Mouse (Mus musculus) heart, postnatal 36 days (tissue): ENCODE measurements around the gene Atg16l1. TPM values are rescaled to one million over a fixed set of nuclear protein-coding genes. Genes with fewer than 3 reads are reported as not detected.
A peak's percentile ranks its signal among the peaks of the same experiment; 100 is the strongest.
"Not testable (repeated sequence)": the region's sequence is repeated elsewhere in the genome, so short reads cannot be mapped to it uniquely, and the experiment has no call there.

Source experiments
- DNase-seq, 2 experiments: peaks; one replicate each; pipeline ENCODE4 v3.0.0; 2021 to 2022
- intact Hi-C: fragments of 180-260 bp; cut with DNase I; formaldehyde crosslinking; loops from one replicate; pipeline ENCODE4 v1.15.1; 2025
- total RNA-seq, 2 experiments: library from RNA; stranded (reverse); gene quantifications; 2 replicates each; pipeline ENCODE4 v1.2.3; 2021

The Atg16l1 gene
- total RNA-seq, 2 experiments from 2014 or later, result 27.4 to 29.7 TPM

DNA sequence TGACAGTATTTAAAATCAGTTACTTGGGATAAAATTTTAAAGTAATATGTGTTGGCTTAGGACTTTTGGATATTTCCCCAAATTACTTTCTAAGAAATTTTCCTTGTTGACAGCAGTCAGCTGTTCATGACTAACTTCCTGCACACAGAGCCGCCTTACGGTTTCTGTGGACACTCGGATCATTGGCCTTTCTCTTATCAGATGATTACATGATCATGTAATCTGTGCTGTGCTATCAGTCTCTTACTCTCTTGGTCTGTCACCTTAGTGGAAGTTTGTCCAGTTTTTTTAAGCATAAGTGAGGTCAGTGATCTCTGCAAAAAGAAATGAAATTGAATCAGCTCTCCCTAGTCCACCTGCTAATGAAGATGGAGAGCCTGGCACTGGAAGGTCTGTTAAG lies 16.1 kb downstream of the Atg16l1 start:
- intact Hi-C loops, result loop anchor here (2.0 kb wide), 1 partner anchor 151 kb away; no protein-coding TSS in a partner anchor
- DNase-seq, result no peak

DNA sequence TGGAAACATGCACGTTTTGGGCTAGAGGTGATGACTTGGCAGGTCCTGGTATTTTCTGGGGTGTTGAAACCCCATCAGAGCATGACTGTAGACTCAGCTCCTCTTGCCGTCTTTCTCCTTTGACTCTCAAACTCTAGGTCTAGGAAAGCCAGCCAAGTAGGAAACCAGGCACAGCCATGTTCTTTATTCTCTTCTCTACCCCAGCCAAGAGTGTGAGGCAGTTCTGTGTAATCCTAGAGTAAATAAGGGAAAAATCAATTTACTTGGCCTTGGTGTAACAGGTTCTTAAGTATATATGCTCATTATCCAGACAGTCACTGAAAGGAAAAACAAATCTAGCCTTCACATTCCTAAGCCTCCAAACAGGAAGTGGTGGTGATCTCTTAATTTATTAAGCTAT lies 17.7 kb downstream of the Atg16l1 start:
- intact Hi-C loops, result loop anchor here (2.0 kb wide), 1 partner anchor 149 kb away; no protein-coding TSS in a partner anchor
- DNase-seq, result no peak

DNA sequence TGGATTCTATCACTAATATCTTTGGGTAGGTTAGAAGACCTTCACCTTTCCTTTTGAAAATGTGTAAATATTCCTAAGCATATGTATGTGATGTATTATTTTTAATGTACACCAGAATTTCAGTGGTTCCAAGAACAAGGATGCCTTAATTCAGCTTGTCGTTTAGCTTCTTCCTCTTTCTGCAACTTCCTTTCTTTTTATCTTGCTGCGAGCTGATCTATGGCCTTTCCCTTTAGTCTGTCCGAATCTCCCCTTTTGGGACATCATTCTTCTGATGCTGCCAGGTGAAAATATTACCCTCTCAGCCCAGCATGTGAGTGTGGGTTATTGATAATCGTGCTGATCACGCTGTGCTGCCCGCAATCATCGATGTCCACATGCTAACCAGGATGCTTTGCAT lies 19.2 kb downstream of the Atg16l1 start:
- DNase-seq, result no peak
- intact Hi-C loops, result no loop called here

DNA sequence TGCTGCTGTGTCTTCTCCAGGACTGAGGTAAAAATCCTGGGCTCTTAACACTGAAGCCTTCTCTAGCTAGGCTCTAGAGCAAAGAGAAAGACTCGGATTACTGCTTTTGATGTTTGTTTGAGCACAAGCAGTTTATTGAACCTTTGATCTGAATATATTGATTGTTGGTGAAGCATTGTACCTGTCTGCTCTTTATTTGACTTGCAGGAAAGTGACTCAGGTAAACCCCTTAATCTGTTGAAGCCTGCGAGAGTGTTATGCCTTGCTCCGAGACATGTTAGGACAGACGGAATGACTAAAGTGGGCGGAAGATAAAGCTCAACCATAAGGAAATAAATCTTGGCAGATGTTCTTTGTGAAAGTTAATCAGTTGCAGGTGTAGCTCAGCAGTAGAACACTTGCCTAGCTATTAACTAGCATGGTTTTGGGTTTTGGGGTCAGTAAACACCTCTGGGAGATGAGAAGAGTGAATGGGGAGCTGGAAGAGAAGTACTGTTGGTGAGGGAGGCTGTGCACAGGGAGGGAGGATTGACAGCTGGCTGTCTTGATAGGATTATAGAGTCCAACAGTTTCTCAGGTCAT lies 23.6 kb downstream of the Atg16l1 start:
- DNase-seq, result no peak
- intact Hi-C loops, result no loop called here

DNA sequence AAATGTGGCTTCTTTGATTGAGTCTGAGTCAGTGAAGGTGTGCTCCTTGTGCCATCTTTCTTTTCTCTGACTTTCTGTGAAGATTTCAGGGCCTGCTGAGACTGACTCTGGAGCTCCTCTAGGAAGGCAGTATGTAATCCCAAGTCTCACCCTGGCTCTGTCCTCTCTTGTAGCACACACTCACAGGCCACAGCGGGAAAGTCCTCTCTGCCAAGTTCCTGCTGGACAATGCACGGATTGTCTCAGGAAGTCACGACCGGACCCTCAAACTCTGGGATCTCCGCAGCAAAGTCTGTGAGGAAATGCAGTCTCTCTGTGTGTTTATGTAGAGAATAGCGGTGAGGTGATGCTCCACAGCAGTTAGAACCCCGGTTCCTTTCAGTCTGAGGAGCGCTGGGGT lies 30.0 kb downstream of the Atg16l1 start:
- DNase-seq, result peak in 1 of 2 experiments; percentile 9
- intact Hi-C loops, result loop anchor here (5.0 kb wide), 2 partner anchors 62 to 137 kb away; no protein-coding TSS in a partner anchor

DNA sequence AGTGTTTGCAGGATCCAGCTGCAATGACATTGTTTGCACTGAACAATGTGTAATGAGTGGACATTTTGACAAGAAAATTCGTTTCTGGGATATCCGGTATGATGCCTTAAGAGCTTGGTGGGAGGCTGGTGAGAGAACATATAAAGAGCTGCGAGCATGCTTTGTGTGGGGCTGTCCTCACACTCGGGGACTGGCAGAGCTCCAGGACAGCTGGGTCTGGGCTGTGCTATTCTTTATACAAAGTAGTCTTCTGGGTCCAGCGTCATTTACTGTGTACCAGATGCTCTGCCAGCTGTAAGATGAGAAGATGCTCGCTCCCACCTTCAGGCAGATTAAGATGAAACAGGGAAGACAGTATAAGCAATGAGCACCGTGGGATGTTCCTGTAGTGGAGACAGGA lies 30.6 kb downstream of the Atg16l1 start:
- intact Hi-C loops, result loop anchor here (5.0 kb wide), 2 partner anchors 61 to 136 kb away; no protein-coding TSS in a partner anchor
- DNase-seq, result peak in 1 of 2 experiments; percentile 28

DNA sequence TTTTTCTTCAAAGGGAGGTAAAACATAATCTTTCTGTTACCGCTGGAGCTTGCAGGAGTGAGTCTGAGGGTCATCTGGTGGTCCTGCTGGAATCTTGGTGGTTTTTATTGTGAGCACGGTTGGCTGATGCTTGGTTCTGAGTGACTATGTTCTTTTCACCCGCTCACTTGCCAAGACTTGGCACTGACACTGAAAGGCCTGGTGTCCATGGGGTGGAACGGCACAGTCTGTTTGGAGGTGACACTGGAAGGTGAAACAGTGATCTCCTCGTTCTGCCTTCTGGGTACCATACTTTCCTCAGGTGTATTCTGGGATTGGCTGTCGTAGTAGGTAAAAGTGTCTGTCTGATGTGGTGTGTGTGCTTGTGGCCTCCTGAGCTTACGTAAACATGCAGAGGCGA lies 34.0 kb downstream of the Atg16l1 start:
- DNase-seq, result no peak
- intact Hi-C loops, result loop anchor here (5.0 kb wide), 2 partner anchors 58 to 133 kb away; no protein-coding TSS in a partner anchor

DNA sequence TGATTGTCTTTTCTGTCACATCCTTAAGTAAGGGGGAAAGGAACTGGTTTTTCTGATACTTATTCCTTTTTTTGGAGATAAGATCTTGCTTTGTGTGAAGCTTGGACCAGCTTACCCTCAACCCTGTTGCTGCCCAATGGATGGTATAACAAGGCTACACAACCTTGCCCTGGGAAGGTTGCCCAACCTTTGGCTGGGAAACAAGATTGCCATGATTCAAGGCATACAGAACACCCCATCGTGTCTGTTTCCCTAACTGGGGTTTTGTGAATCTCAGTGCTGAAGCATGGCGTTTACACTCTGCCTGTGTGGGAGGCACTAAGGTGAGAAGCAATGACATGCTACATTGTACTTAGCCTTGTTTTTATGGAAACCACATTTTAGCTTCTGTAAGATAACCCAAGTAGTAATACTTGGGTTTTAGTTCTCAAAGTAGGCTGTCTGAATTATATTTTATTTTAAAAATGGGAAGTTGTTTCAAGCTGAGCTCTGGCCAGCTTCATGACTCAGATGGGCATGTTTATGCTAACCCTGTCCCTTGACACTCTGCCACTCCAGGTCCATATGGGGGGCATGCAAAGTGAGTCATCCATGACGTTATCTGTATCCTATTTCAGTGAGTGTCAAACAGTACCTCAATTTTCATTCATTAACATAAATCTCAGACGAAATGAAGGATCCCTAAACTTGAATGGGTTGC lies 36.9 kb downstream of the Atg16l1 start:
- no peak for DNase-seq
- intact Hi-C loops, result no loop called here

DNA sequence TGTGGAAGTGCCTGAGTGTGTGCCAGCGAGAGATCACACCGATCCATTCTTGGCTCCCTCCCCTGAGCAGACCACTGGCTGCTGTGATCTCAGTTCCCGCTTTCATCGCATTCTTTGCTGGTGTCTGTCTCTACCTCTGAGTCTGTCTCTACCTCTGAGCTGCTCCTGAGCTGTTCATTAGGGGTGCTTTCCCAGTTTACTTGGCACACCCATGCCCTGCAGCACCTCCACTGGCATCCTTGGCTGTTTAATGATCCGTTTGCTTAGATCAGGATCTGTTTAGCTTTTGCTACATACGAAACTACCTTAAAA lies 37.4 kb downstream of the Atg16l1 start:
- DNase-seq, result no peak
- intact Hi-C loops, result no loop called here

DNA sequence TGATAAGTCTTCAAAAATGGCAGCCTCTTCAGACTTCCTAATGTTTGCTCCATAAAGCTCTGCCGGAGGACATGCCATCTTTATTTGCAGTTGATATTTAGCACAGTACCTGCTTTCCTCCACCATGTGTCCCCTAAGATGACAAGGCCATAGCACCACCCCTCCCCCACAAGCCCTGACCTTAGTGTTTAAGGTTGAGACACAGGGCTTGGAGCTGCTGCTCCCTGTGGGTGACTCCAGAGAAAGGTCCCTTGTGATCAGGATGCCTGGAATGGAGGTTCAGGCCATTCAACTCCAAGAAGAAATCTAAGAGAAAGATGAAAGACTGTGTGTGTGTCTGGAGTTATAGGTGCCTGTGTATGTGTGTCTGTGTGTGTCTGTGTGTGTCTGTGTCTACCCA lies 42.0 kb downstream of the Atg16l1 start:
- intact Hi-C loops, result no loop called here
- DNase-seq, result no peak

DNA sequence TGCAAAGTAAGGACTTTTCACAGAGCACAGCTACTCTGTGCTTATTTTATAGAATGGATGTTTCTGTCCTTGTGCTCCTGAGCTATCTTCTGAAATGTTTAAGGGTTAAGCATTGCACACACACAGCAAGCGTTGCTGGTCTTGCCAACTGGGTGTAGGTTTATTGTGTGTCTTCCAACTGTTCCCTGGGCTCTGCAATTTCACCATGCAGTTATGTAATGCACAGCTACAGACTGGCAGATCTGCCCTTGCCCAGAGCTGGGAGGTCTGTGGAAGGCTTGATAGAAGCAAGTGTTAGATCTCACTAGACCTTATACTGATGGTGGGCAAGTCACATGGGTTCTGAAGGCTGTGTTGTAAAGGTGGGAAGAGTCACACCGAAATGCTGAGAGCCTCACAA lies 42.6 kb downstream of the Atg16l1 start:
- DNase-seq, result no peak
- intact Hi-C loops, result no loop called here

DNA sequence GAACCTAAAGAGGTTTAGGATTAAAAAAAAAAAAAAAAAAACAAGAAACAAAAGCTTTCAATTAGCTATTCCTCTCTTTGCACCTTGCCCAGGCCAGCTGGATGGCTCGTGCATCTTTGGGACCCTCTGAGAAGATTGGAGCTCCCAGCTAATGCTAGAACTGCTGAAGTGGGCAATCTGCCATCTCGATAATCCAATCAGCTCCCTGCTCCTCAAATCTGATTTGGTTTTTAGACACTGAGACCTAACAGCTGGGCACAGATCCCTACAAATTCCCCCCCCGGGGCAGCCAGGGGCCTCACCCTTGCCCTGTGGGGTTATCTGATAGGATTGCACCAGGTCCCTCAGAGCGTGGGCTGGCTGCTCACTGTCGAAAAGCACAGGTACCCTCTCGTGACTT lies 47.9 kb downstream of the Atg16l1 start, which contains the start of gene Sag:
TSS of gene Sag (plus strand) at position 105 of the 400 bp plus-strand sequence.
- DNase-seq, result no peak
- intact Hi-C loops, result no loop called here

DNA sequence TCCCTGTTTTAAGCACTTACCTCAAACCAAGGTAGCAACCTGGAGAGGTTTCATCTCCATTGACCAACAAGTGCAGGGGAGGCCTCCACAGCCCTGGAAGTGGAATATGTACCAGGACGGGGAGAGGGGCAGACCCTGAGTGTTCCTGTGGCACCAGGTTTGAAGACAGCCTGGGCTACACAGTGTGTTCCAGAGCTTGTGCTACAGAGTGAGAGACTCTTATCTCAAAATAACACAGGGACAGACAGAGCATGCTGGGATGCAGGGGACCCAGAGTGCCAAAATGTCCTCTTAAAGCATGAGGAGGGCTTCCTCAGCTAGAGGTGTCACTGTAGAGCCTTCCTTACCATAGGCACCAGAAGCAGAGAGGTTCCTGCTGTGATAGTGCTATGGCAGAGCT lies 52.1 kb downstream of the Atg16l1 start:
- DNase-seq, result no peak
- intact Hi-C loops, result no loop called here

DNA sequence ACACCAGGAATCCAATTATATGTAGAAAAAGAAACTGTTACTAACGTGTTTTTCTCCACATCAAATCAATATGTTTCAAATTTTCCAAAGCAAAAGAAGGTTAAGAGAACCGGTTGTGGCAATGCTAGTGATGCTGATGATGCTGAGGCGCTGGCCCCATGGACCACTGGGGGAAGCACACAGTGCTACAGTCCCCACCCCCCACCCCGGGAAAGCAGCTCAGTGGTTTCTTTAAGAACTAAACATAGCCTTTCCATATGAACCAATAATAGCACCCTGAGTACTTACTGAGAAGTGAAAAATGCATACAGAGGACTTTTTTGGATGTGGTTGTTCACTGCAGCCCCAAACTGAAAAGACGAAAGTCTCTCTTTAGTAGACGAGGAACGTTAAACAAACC lies 55.7 kb downstream of the Atg16l1 start:
- intact Hi-C loops, result no loop called here
- no peak for DNase-seq

DNA sequence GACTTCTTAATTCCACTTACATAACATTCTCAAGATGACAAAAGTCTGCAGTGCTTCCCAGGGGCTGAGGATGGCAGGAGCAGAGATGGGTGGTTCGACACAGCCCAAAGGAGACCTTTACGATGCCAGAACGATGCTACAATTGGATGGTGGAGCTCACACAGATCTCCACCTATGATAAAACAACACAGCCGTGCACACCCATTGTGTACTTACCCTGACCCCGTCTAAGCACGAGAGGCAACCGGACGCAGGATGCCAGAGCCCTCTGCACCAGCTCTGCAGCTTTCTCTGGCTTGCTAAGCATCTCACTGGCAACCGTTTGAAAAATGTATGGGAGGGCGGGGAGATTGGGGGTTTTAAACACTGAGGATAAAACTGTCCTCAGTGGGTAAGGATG lies 56.4 kb downstream of the Atg16l1 start:
- intact Hi-C loops, result no loop called here
- no peak for DNase-seq

DNA sequence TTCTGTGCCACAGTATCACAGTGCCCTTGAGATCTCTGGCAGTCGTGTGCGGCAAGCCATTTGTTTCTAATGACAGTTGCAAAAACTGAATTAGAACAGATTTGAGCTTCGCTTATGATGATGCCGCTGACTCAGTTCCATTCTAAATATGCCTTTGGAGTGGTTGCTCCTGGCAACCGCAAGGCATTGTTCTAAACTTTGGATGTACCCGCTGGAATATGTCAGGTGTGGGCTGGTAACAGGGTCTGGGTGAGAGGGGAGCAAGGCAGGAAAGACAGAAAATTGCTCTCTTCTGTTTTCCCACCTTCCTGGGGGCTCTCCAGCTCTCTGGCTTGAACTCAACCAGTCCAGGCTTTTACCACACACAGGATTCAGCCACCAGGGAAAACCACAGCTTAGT lies 57.5 kb downstream of the Atg16l1 start:
- intact Hi-C loops, result no loop called here
- DNase-seq, result no peak

DNA sequence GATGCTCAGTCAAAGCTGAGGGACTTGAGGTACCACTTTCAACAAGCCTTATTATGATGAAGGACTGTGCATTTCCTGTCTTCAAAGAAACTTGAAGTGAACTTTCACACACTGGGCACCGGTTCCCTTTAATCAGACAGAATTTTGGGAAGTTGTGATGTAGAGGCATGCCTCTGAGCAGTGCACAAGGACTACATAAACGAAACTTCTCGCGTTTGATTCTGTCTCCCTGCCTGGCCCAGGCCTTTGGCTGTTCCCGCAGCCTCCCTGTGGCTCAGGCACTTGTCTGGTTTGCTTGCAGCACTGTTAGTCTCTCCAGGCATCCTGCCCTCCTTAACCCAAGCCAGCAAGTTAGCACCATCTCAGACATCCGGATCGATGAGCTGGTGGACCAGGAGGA lies 58.0 kb downstream of the Atg16l1 start:
- intact Hi-C loops, result no loop called here

DNA sequence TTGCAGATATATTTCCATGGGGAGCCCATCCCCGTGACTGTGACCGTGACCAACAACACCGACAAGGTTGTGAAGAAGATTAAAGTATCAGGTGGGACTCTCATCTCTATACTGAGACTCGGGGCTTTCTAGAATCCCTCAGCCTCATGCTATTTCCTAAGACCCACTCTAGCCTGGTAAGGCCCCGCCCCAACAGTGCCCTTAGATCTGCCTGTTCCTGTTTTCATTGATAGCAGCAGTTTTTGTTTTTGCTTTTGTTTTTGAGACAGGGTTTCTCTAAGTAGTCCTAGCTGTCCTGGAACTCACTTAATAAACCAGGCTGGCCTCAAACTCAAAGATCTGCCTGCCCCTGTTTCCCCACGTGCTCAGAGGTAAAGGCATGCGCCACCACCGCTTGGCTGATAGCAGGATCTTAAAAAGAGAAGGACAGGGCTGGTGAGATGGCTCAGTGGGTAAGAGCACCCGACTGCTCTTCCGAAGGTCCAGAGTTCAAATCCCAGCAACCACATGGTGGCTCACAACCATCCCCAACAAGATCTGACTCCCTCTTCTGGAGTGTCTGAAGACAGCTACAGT lies 68.8 kb downstream of the Atg16l1 start:
- intact Hi-C loops, result no loop called here
- DNase-seq, result no peak

More for the DNA sequence above, 58.0 kb downstream of the Atg16l1 start:
- no peak for DNase-seq

DNA sequence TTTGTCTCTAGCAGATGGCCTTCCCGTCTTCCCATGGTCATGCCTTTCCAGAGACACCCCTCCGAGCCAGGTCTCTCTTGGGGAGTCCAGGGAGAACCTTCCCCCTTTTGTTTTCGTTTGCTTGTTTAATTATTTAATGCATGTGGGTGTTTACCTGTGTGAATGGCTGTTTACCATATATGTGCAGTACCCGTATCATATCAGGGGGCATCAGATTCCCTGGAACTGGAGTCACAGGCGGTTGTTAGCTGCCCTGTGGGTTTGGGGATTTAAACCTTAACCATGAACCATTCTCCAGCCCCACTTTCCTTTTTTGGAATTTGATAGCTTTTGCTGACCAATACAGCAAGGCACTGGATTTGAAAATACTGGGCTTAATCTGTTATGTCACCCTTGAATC lies 69.6 kb downstream of the Atg16l1 start:
- intact Hi-C loops, result no loop called here

DNA sequence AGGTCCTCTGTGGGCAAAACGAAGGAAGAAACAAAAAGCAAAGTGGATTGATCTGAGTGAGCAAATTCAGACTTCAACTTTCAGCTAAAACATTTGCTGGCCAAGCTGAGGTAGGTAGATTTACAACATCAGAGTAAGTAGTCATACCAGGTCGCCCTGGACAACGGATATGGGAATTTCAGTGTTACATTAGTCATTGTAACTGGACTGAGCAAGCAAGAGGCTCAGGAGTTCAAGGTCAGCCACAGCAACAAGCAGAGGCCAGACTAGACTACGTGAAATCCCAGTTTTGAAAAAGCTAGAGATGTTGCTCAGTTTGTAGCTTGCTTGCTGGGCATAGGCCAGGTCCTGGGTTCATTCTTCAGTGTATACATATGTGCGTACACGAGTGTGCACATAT lies 70.3 kb downstream of the Atg16l1 start:
- no peak for DNase-seq
- intact Hi-C loops, result loop anchor here (2.0 kb wide), 1 partner anchor 97 kb away; no protein-coding TSS in a partner anchor

More for the DNA sequence above, 69.6 kb downstream of the Atg16l1 start:
- DNase-seq, result no peak

DNA sequence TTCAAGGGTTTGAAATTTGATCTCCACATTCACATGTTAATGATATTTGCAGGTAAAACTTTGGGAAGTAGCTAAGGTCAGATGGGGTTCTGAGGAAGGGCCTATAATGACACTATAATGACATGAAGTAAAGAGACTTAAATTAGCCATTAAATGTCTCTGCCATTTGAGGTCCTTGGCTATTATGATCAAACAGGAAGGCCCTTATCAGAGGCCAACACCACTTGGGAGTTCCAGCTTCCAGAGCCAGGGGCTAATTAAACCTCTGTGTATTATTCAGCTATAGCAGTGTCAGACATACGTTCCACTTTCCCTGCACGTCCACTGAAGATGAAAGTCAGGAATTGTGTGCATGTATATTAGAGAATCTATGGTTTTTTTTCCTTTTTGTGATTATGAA lies 70.8 kb downstream of the Atg16l1 start:
- DNase-seq, result no peak
- intact Hi-C loops, result loop anchor here (2.0 kb wide), 1 partner anchor 96 kb away; no protein-coding TSS in a partner anchor

DNA sequence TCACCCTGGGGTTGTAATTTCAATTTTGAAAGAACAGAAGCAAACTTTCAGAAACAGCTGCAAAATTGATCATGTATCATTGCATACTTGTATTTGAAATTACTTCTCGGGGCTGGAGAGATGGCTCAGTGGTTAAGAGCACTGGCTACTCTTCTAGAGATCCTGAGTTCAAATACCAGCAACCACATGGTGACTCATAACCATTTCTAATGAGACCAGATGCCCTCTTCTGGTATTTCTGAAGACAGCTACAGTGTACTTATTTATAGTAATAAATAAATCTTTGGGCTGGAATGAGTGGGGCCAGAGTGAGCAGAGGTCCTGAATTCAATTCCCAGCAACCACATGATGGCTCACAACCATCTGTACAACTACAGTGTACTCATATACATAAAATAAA lies 71.8 kb downstream of the Atg16l1 start:
- intact Hi-C loops, result loop anchor here (2.0 kb wide), 1 partner anchor 95 kb away; no protein-coding TSS in a partner anchor
- not testable (repeated sequence) for DNase-seq
